In genomic region chr17:46336475-46336874, GRCm38 (mm10) we compare ENCODE assay signal across 9 mouse cellular contexts. TPM values are rescaled to one million over a fixed set of nuclear protein-coding genes. Genes with fewer than 3 reads are reported as not detected.
DNase-seq lines count a peak whose midpoint lies in the region; ATAC-seq and TF ChIP-seq lines count a peak whose summit lies in the region.
"Had no signal": no experiment of that assay in that cellular context is flagged by ENCODE, and none has a peak within 500 bp of the region (broad histone marks: within the 10 kb centered on the region; RNA-seq: fewer than 3 reads in every experiment).

No protein-coding gene starts in this region.

- no peak overlapping the region for H3K4me2 ChIP-seq in kidney, postnatal 0 days (ENCODE audit: low read length)
- H3K4me2 ChIP-seq: neural tube, embryonic 15.5 days had no signal

- 28% methylated on average over 5 of the region's 5 CpGs for WGBS in kidney, postnatal 0 days

- H3K27me3 ChIP-seq in kidney, postnatal 0 days (ENCODE audit: insufficient read depth, low read length) = no peaks in the 10 kb centered on the region
- H3K27me3 ChIP-seq: neural tube, embryonic 15.5 days had no signal

- peak; percentile 65 for TF ChIP-seq CTCF in kidney, postnatal 0 days (IDR thresholded peaks at IDR 0.05; ENCODE audit: low read depth)

- H3K9ac ChIP-seq in kidney, postnatal 0 days (ENCODE audit: low read depth, low read length) = no peak overlapping the region
- H3K9ac ChIP-seq: neural tube, embryonic 15.5 days had no signal

- H3K9me3 ChIP-seq in kidney, postnatal 0 days (replicated peaks; ENCODE audit: low read length) = no peaks in the 10 kb centered on the region
- H3K9me3 ChIP-seq: neural tube, embryonic 15.5 days had no signal

- no peaks in the 10 kb centered on the region for H3K4me1 ChIP-seq in kidney, postnatal 0 days (replicated peaks; ENCODE audit: insufficient read depth, low read length)
- H3K4me1 ChIP-seq: neural tube, embryonic 15.5 days had no signal

- no peak overlapping the region for H3K4me3 ChIP-seq in kidney, postnatal 0 days (replicated peaks; ENCODE audit: low read depth, low read length)
- H3K4me3 ChIP-seq: neural tube, embryonic 15.5 days had no signal

- no peaks in the 10 kb centered on the region for H3K36me3 ChIP-seq in kidney, postnatal 0 days (ENCODE audit: insufficient read depth, low read length)
- H3K36me3 ChIP-seq: neural tube, embryonic 15.5 days had no signal

- DNase-seq in kidney, postnatal 0 days (ENCODE audit: low spot score) = no peak
- no peak for DNase-seq in kidney, postnatal 14 days
- DNase-seq in 416B (ENCODE audit: low read depth) = peak; percentile 68
- DNase-seq in B cell, adult 2 months = peak; percentile 52 to 59
- peak; percentile 34 for DNase-seq in embryo, embryonic 11 days
- no peak for DNase-seq in ovary, postnatal 14 days (ENCODE audit: low spot score)
- no peak for DNase-seq in c-Kit-positive CD71-positive TER-119-positive erythroid progenitor cells, embryonic 14.5 days (ENCODE audit: low spot score)
- no peak for DNase-seq in spleen, adult 12 weeks (ENCODE audit: low spot score)

- no peak for ATAC-seq in kidney, postnatal 0 days (replicated peaks; ENCODE audit: low FRiP score, low read depth)

- H3K27ac ChIP-seq in kidney, postnatal 0 days = no peak overlapping the region
- H3K27ac ChIP-seq: neural tube, embryonic 15.5 days had no signal

RNA-seq across cellular contexts. Expression of gene Abcc10, which starts 8.3 kb away (rescaled TPM):
- 4.8 and 5.4 TPM in 2 replicates for polyA plus RNA-seq in kidney, postnatal 0 days (2015; fragmentation: Nextera tagmentation; extraction: Ambion mirVana)

RNA-seq across cellular contexts. Expression of gene Dlk2, which starts 39.3 kb away (rescaled TPM):
- 0.55 and 0.88 TPM in 2 replicates for polyA plus RNA-seq in kidney, postnatal 0 days (2015; fragmentation: Nextera tagmentation; extraction: Ambion mirVana)

RNA-seq across cellular contexts. Expression of gene Zfp318, which starts 47.1 kb away (rescaled TPM):
- 6.3 and 7.6 TPM in 2 replicates for polyA plus RNA-seq in kidney, postnatal 0 days (2015; fragmentation: Nextera tagmentation; extraction: Ambion mirVana)

RNA-seq across cellular contexts. Expression of gene Tjap1, which starts 53.6 kb away (rescaled TPM):
- polyA plus RNA-seq in kidney, postnatal 0 days (2015; fragmentation: Nextera tagmentation; extraction: Ambion mirVana) = 28.2 and 28.4 TPM in 2 replicates

Comparison
In these comparisons a context has a peak if more than half of its experiments do, and no peak if none do; other contexts are left out.
1. DNase-seq: peak in 416B (single experiment), B cell, adult 2 months (2 of 2) and embryo, embryonic 11 days (single experiment); none in kidney, postnatal 0 days (single experiment), kidney, postnatal 14 days (single experiment), ovary, postnatal 14 days (single experiment), c-Kit-positive CD71-positive TER-119-positive erythroid progenitor cells, embryonic 14.5 days (single experiment) and spleen, adult 12 weeks (single experiment).